In the genomic region with DNA sequence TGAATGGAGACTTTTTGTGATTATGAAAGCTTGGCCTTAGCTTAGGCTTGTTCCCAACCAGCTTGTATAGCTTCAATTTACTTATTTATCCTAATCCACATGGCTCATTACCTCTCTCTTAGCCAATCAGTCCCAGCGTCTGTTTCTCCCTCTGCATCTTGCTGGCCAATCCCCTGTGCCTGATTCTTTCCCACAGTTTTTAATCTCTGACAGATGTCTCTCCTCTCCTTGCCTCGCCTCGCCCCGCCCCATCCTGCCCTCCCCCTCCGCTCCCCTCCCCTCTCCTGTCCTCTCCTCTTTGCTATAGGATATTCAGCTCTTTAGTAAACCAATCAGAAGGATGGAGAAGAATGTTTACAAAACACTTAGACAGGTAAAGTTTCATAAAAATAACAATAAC, we compare ENCODE assay signal across 31 mouse cellular contexts. TPM values are rescaled to one million over a fixed set of nuclear protein-coding genes. Genes with fewer than 3 reads are reported as not detected.
"Had no signal": no experiment of that assay in that cellular context is flagged by ENCODE, and none has a peak within 500 bp of the region (broad histone marks: within the 10 kb centered on the region; RNA-seq: fewer than 3 reads in every experiment).

No protein-coding gene starts in this region.

- H3K9ac ChIP-seq: heart, embryonic 13.5 days; heart, embryonic 15.5 days; hindbrain, embryonic 12.5 days; hindbrain, embryonic 14.5 days; intestine, embryonic 15.5 days; limb, embryonic 12.5 days; liver, embryonic 13.5 days had no signal

- H3K27me3 ChIP-seq: heart, embryonic 13.5 days; heart, embryonic 15.5 days; hindbrain, embryonic 12.5 days; intestine, embryonic 15.5 days; limb, embryonic 12.5 days; liver, embryonic 13.5 days had no signal

- H3K9me3 ChIP-seq: heart, embryonic 13.5 days; heart, embryonic 15.5 days; hindbrain, embryonic 10.5 days; hindbrain, embryonic 12.5 days; intestine, embryonic 15.5 days; limb, embryonic 10.5 days; limb, embryonic 12.5 days; liver, embryonic 13.5 days had no signal

- H3K4me2 ChIP-seq: heart, embryonic 11.5 days; heart, embryonic 13.5 days; heart, embryonic 15.5 days; hindbrain, embryonic 12.5 days; hindbrain, embryonic 14.5 days; intestine, embryonic 15.5 days; limb, embryonic 12.5 days; liver, embryonic 11.5 days; liver, embryonic 13.5 days had no signal

- H3K36me3 ChIP-seq: heart, embryonic 13.5 days; heart, embryonic 15.5 days; hindbrain, embryonic 10.5 days; hindbrain, embryonic 12.5 days; intestine, embryonic 15.5 days; limb, embryonic 10.5 days; limb, embryonic 12.5 days; liver, embryonic 13.5 days had no signal

- H3K27ac ChIP-seq: gastrocnemius, adult 2 months; heart, adult 2 months; heart, embryonic 13.5 days; heart, embryonic 15.5 days; hindbrain, embryonic 10.5 days; hindbrain, embryonic 12.5 days; hindbrain, embryonic 14.5 days; intestine, embryonic 15.5 days; layer of hippocampus, adult 2 months; left cerebral cortex, adult 2 months; limb, embryonic 10.5 days; limb, embryonic 12.5 days; liver, embryonic 13.5 days had no signal

- H3K4me1 ChIP-seq: heart, embryonic 13.5 days; heart, embryonic 15.5 days; hindbrain, embryonic 10.5 days; hindbrain, embryonic 12.5 days; intestine, embryonic 15.5 days; limb, embryonic 10.5 days; limb, embryonic 12.5 days; liver, embryonic 13.5 days had no signal

- ATAC-seq: hindbrain, embryonic 16.5 days; inflammation-experienced regulatory T-cells, adult 6 months; intestine, embryonic 15.5 days; intestine, postnatal 0 days had no signal

- DNase-seq: gastrocnemius, adult 2 months; gastrocnemius, postnatal 10 days; gastrocnemius, postnatal 25 days; heart, adult 2 months; heart, postnatal 14 days; heart, postnatal 36 days; kidney, adult 18-20 months; kidney, adult 8-10 months; kidney, postnatal 10 days; kidney, postnatal 25 days; kidney, postnatal 4 days; liver; liver, embryonic 13.5 days had no signal

- H3K4me3 ChIP-seq: gastrocnemius, adult 2 months; heart, adult 2 months; heart, embryonic 13.5 days; heart, embryonic 15.5 days; hindbrain, embryonic 10.5 days; hindbrain, embryonic 12.5 days; intestine, embryonic 15.5 days; layer of hippocampus, adult 2 months; left cerebral cortex, adult 2 months; limb, embryonic 10.5 days; limb, embryonic 12.5 days; liver, embryonic 13.5 days had no signal

RNA-seq across cellular contexts. Expression of gene Ceacam2, which starts 54.6 kb away (rescaled TPM):
- polyA plus RNA-seq: heart, embryonic 11.5 days; heart, embryonic 15.5 days; heart, postnatal 0 days; hindbrain, embryonic 10.5 days; hindbrain, embryonic 12.5 days; kidney, embryonic 16.5 days; limb, embryonic 10.5 days; limb, embryonic 14.5 days; liver, embryonic 11.5 days had no signal
